ENCODE assay signal across 8 mouse cellular contexts in genomic region chr4:152119396-152120292, GRCm38 (mm10). TPM values are rescaled to one million over a fixed set of nuclear protein-coding genes. Genes with fewer than 3 reads are reported as not detected.
DNase-seq lines count a peak whose midpoint lies in the region; ATAC-seq lines count a peak whose summit lies in the region.

No protein-coding gene starts in this region.

- DNase-seq in adrenal gland, postnatal 10 days: peak; percentile 67
- DNase-seq in adrenal gland, postnatal 4 days (ENCODE audit: low spot score in 2 of 2): no peak
- DNase-seq in thymus, postnatal 14 days: peak; percentile 67
- no peak for DNase-seq in thymus, postnatal 25 days
- DNase-seq in hindbrain, embryonic 11.5 days (ENCODE audit: low spot score): peak; percentile 83
- DNase-seq in naive thymus-derived CD4-positive, alpha-beta T cell, adult 2 months (ENCODE audit: low read depth): peak; percentile 79
- DNase-seq in spleen, adult 12 weeks (ENCODE audit: low spot score): no peak

- H3K36me3 ChIP-seq in hindbrain, embryonic 11.5 days (ENCODE audit: control insufficient read depth, insufficient read depth, low read length): no peaks in the 10 kb centered on the region
- H3K36me3 ChIP-seq in limb, embryonic 12.5 days: peaks cover 10% of the 10 kb centered on the region

- H3K27ac ChIP-seq in hindbrain, embryonic 11.5 days (ENCODE audit: low read depth, low read length): no peak overlapping the region
- H3K27ac ChIP-seq in limb, embryonic 12.5 days: no peak overlapping the region

- H3K4me2 ChIP-seq in hindbrain, embryonic 11.5 days (replicated peaks; ENCODE audit: low read depth, low read length): 0 out of 2 replicates have a peak overlapping the region, but pooled peaks have one; percentile 17
- H3K4me2 ChIP-seq in limb, embryonic 12.5 days: peak overlapping the region; percentile 44

- 0 out of 2 replicates have a peak overlapping the region, but pooled peaks have one; percentile 8 for H3K4me3 ChIP-seq in hindbrain, embryonic 11.5 days (ENCODE audit: low read depth, low read length)
- H3K4me3 ChIP-seq in limb, embryonic 12.5 days (replicated peaks): peak overlapping the region; percentile 19

- H3K27me3 ChIP-seq in hindbrain, embryonic 11.5 days (ENCODE audit: control insufficient read depth, insufficient read depth, low read length): peaks cover 98% of the 10 kb centered on the region
- peaks cover 100% of the 10 kb centered on the region for H3K27me3 ChIP-seq in limb, embryonic 12.5 days

- 4% methylated on average over 39 of the region's 39 CpGs for WGBS in hindbrain, embryonic 11.5 days
- 2% methylated on average over 39 of the region's 39 CpGs for WGBS in limb, embryonic 12.5 days

- no peak overlapping the region for H3K9ac ChIP-seq in hindbrain, embryonic 11.5 days (ENCODE audit: low read depth, low read length)
- no peak overlapping the region; the same call in 1 of the 2 replicates for H3K9ac ChIP-seq in limb, embryonic 12.5 days (replicated peaks)

- no peaks in the 10 kb centered on the region for H3K9me3 ChIP-seq in hindbrain, embryonic 11.5 days (ENCODE audit: control insufficient read depth, low read length)
- H3K9me3 ChIP-seq in limb, embryonic 12.5 days: no peaks in the 10 kb centered on the region

- peaks cover 22% of the 10 kb centered on the region for H3K4me1 ChIP-seq in hindbrain, embryonic 11.5 days (replicated peaks; ENCODE audit: control insufficient read depth, insufficient read depth, low read length)
- peaks cover 37% of the 10 kb centered on the region for H3K4me1 ChIP-seq in limb, embryonic 12.5 days (replicated peaks)

- 0 out of 2 replicates have a peak, but pooled peaks have one; percentile 5 for ATAC-seq in hindbrain, embryonic 11.5 days (ENCODE audit: low FRiP score)
- no peak for ATAC-seq in limb, embryonic 12.5 days (ENCODE audit: insufficient number of reproducible peaks, insufficient read depth, low FRiP score, low TSS enrichment, low read depth)

RNA-seq across cellular contexts. Expression of gene Tnfrsf25, which starts 3.9 kb away (rescaled TPM):
- total RNA-seq in adrenal gland, postnatal 10 days (2021): 1 to 10 TPM; 1.9 to 4.3 TPM
- 1 to 10 TPM; 1.2 to 1.4 TPM for total RNA-seq in adrenal gland, postnatal 4 days (2021)
- 0.18 and 0.28 TPM in 2 replicates for polyA plus RNA-seq in hindbrain, embryonic 11.5 days (2014; fragmentation: Nextera tagmentation; extraction: Ambion mirVana)
- 0.96 and 1.9 TPM in 2 replicates for polyA plus RNA-seq in limb, embryonic 12.5 days (2016; fragmentation: Nextera tagmentation; extraction: Ambion mirVana)

RNA-seq across cellular contexts. Expression of gene Espn, which starts 32.5 kb away (rescaled TPM):
- 1 to 10 TPM; 1.2 to 1.3 TPM for total RNA-seq in adrenal gland, postnatal 10 days (2021)
- 1 to 10 TPM; 1.0 to 5.1 TPM for total RNA-seq in adrenal gland, postnatal 4 days (2021)
- 1.4 and 2.0 TPM in 2 replicates for polyA plus RNA-seq in hindbrain, embryonic 11.5 days (2014; fragmentation: Nextera tagmentation; extraction: Ambion mirVana)
- 1.9 and 2.3 TPM in 2 replicates for polyA plus RNA-seq in limb, embryonic 12.5 days (2016; fragmentation: Nextera tagmentation; extraction: Ambion mirVana)

RNA-seq across cellular contexts. Expression of gene Hes2, which starts 39.0 kb away (rescaled TPM):
- not detected for total RNA-seq in adrenal gland, postnatal 10 days (2021)
- total RNA-seq in adrenal gland, postnatal 4 days (2021): not detected
- polyA plus RNA-seq in hindbrain, embryonic 11.5 days (2014; fragmentation: Nextera tagmentation; extraction: Ambion mirVana): 2.7 and 4.3 TPM in 2 replicates
- not detected in 2 replicates for polyA plus RNA-seq in limb, embryonic 12.5 days (2016; fragmentation: Nextera tagmentation; extraction: Ambion mirVana)

RNA-seq across cellular contexts. Expression of gene Plekhg5, which starts 47.3 kb away (rescaled TPM):
- total RNA-seq in adrenal gland, postnatal 10 days (2021): 10 to 100 TPM; 17.1 to 20.1 TPM
- 10 to 100 TPM; 26.2 to 32.1 TPM for total RNA-seq in adrenal gland, postnatal 4 days (2021)
- 4.0 and 4.6 TPM in 2 replicates for polyA plus RNA-seq in hindbrain, embryonic 11.5 days (2014; fragmentation: Nextera tagmentation; extraction: Ambion mirVana)
- 17.4 and 17.7 TPM in 2 replicates for polyA plus RNA-seq in limb, embryonic 12.5 days (2016; fragmentation: Nextera tagmentation; extraction: Ambion mirVana)

RNA-seq across cellular contexts. Expression of gene Acot7, which starts 58.3 kb away (rescaled TPM):
- total RNA-seq in adrenal gland, postnatal 10 days (2021): 10 to 100 TPM; 33.2 to 38.0 TPM
- 10 to 100 TPM; 39.1 to 44.4 TPM for total RNA-seq in adrenal gland, postnatal 4 days (2021)
- polyA plus RNA-seq in hindbrain, embryonic 11.5 days (2014; fragmentation: Nextera tagmentation; extraction: Ambion mirVana): 116 and 125 TPM in 2 replicates
- 37.6 and 40.2 TPM in 2 replicates for polyA plus RNA-seq in limb, embryonic 12.5 days (2016; fragmentation: Nextera tagmentation; extraction: Ambion mirVana)

Comparison
In these comparisons a context has a peak if more than half of its experiments do, and no peak if none do; other contexts are left out.
1. DNase-seq: peak in adrenal gland, postnatal 10 days (single experiment), thymus, postnatal 14 days (single experiment), hindbrain, embryonic 11.5 days (single experiment) and naive thymus-derived CD4-positive, alpha-beta T cell, adult 2 months (single experiment); none in adrenal gland, postnatal 4 days (0 of 2), thymus, postnatal 25 days (single experiment) and spleen, adult 12 weeks (single experiment).